Comparison of ENCODE assay signal across 9 mouse cellular contexts in genomic region chr7:5057381-5057780, GRCm38 (mm10). TPM values are rescaled to one million over a fixed set of nuclear protein-coding genes. Genes with fewer than 3 reads are reported as not detected.
DNase-seq lines count a peak whose midpoint lies in the region; ATAC-seq and TF ChIP-seq lines count a peak whose summit lies in the region.
"Had no signal": no experiment of that assay in that cellular context is flagged by ENCODE, and none has a peak within 500 bp of the region (broad histone marks: within the 10 kb centered on the region; RNA-seq: fewer than 3 reads in every experiment).

No protein-coding gene starts in this region.

- DNase-seq in kidney, adult 11 months: no peak
- DNase-seq in embryonic facial prominence, embryonic 14.5 days (ENCODE audit: low spot score): no peak
- no peak for DNase-seq in hindbrain, postnatal 0 days (ENCODE audit: low spot score)
- DNase-seq in midbrain, postnatal 0 days (ENCODE audit: low spot score): no peak
- DNase-seq in frontal cortex, postnatal 25 days (ENCODE audit: low spot score in 2 of 2): no peak
- no peak for DNase-seq in spleen, postnatal 10 days (ENCODE audit: low spot score in 2 of 2)
- DNase-seq in kidney, postnatal 36 days: no peak

- peak overlapping the region; percentile 61 for H3K4me3 ChIP-seq in kidney, embryonic 15.5 days (replicated peaks)
- H3K4me3 ChIP-seq in embryonic facial prominence, embryonic 14.5 days (ENCODE audit: low read depth, low read length): peak overlapping the region; percentile 66
- H3K4me3 ChIP-seq in hindbrain, postnatal 0 days (ENCODE audit: low read length): peak overlapping the region; percentile 49
- peak overlapping the region; percentile 45 for H3K4me3 ChIP-seq in midbrain, postnatal 0 days (ENCODE audit: low read depth, low read length)

- peaks cover 66% of the 10 kb centered on the region for H3K4me1 ChIP-seq in kidney, embryonic 15.5 days
- H3K4me1 ChIP-seq in embryonic facial prominence, embryonic 14.5 days (ENCODE audit: control insufficient read depth, insufficient read depth, low read length): peaks cover 31% of the 10 kb centered on the region
- H3K4me1 ChIP-seq in hindbrain, postnatal 0 days (ENCODE audit: insufficient read depth, low read length): peaks cover 34% of the 10 kb centered on the region
- H3K4me1 ChIP-seq in midbrain, postnatal 0 days (ENCODE audit: insufficient read depth, low read length): peaks cover 28% of the 10 kb centered on the region; the same call in 1 of the 2 replicates

- peak overlapping the region; percentile 64 for H3K9ac ChIP-seq in kidney, embryonic 15.5 days
- peak overlapping the region; percentile 84 for H3K9ac ChIP-seq in embryonic facial prominence, embryonic 14.5 days (ENCODE audit: low read depth, low read length)
- peak overlapping the region; percentile 56 for H3K9ac ChIP-seq in hindbrain, postnatal 0 days (replicated peaks; ENCODE audit: low read length)
- peak overlapping the region; percentile 76 for H3K9ac ChIP-seq in midbrain, postnatal 0 days (replicated peaks; ENCODE audit: low read length, poor library complexity, severe bottlenecking)

- peaks cover 58% of the 10 kb centered on the region for H3K27me3 ChIP-seq in kidney, embryonic 15.5 days
- H3K27me3 ChIP-seq in embryonic facial prominence, embryonic 14.5 days (replicated peaks; ENCODE audit: control insufficient read depth, insufficient read depth, low read length): peaks cover 34% of the 10 kb centered on the region
- H3K27me3 ChIP-seq in hindbrain, postnatal 0 days (ENCODE audit: insufficient read depth, low read length): peaks cover 11% of the 10 kb centered on the region; the same call in 1 of the 2 replicates
- H3K27me3 ChIP-seq in midbrain, postnatal 0 days (ENCODE audit: insufficient read depth, low read length): peaks cover 7% of the 10 kb centered on the region; the same call in 1 of the 2 replicates

- H3K9me3 ChIP-seq in kidney, embryonic 15.5 days (replicated peaks): no peaks in the 10 kb centered on the region
- no peaks in the 10 kb centered on the region for H3K9me3 ChIP-seq in embryonic facial prominence, embryonic 14.5 days (ENCODE audit: control insufficient read depth, low read length)
- no peaks in the 10 kb centered on the region for H3K9me3 ChIP-seq in hindbrain, postnatal 0 days (ENCODE audit: low read length)
- no peaks in the 10 kb centered on the region for H3K9me3 ChIP-seq in midbrain, postnatal 0 days (ENCODE audit: low read length)

- H3K36me3 ChIP-seq in kidney, embryonic 15.5 days: no peaks in the 10 kb centered on the region
- no peaks in the 10 kb centered on the region for H3K36me3 ChIP-seq in embryonic facial prominence, embryonic 14.5 days (ENCODE audit: control insufficient read depth, insufficient read depth, low read length)
- H3K36me3 ChIP-seq in hindbrain, postnatal 0 days (ENCODE audit: insufficient read depth, low read length): no peaks in the 10 kb centered on the region
- H3K36me3 ChIP-seq in midbrain, postnatal 0 days (ENCODE audit: insufficient read depth, low read length): no peaks in the 10 kb centered on the region

- peak overlapping the region; percentile 88 for H3K4me2 ChIP-seq in kidney, embryonic 15.5 days
- H3K4me2 ChIP-seq in embryonic facial prominence, embryonic 14.5 days (ENCODE audit: low read depth, low read length): peak overlapping the region; percentile 86
- peak overlapping the region; percentile 71 for H3K4me2 ChIP-seq in hindbrain, postnatal 0 days (ENCODE audit: low read depth, low read length)
- H3K4me2 ChIP-seq in midbrain, postnatal 0 days (ENCODE audit: low read depth, low read length, poor library complexity, severe bottlenecking): peak overlapping the region; percentile 84

- 28% methylated on average over 8 of the region's 8 CpGs for WGBS in kidney, embryonic 15.5 days
- 29% methylated on average over 8 of the region's 8 CpGs for WGBS in embryonic facial prominence, embryonic 14.5 days
- WGBS in hindbrain, postnatal 0 days: 30% methylated on average over 8 of the region's 8 CpGs
- 25% methylated on average over 8 of the region's 8 CpGs for WGBS in midbrain, postnatal 0 days

- no peak for TF ChIP-seq CTCF in hindbrain, postnatal 0 days (IDR thresholded peaks at IDR 0.05; ENCODE audit: low read depth)
- no peak for TF ChIP-seq CTCF in midbrain, postnatal 0 days (IDR thresholded peaks at IDR 0.05)

- no peak for ATAC-seq in kidney, embryonic 15.5 days (replicated peaks; ENCODE audit: low FRiP score)
- no peak for ATAC-seq in embryonic facial prominence, embryonic 14.5 days (ENCODE audit: low read depth)
- no peak for ATAC-seq in hindbrain, postnatal 0 days
- ATAC-seq in midbrain, postnatal 0 days (ENCODE audit: low FRiP score): no peak

- peak overlapping the region; percentile 56; the same call in 1 of the 2 replicates for H3K27ac ChIP-seq in kidney, embryonic 15.5 days
- H3K27ac ChIP-seq in embryonic facial prominence, embryonic 14.5 days (replicated peaks; ENCODE audit: low read depth, low read length): no peak overlapping the region
- H3K27ac ChIP-seq in hindbrain, postnatal 0 days: peak overlapping the region; percentile 73; the same call in 1 of the 2 replicates
- H3K27ac ChIP-seq in midbrain, postnatal 0 days (ENCODE audit: low read depth, low read length): peak overlapping the region; percentile 76

RNA-seq across cellular contexts. Expression of gene U2af2, which starts 4.6 kb away (rescaled TPM):
- 145 and 152 TPM in 2 replicates for polyA plus RNA-seq in kidney, embryonic 15.5 days (2015; fragmentation: Nextera tagmentation; extraction: Ambion mirVana)
- 105 and 114 TPM in 2 replicates for polyA plus RNA-seq in embryonic facial prominence, embryonic 14.5 days (2014; fragmentation: Nextera tagmentation; extraction: Ambion mirVana)
- total RNA-seq in hindbrain, postnatal 0 days (2014; rRNA removed): 146 and 153 TPM in 2 replicates
- 85.7 and 86.9 TPM in 2 replicates for polyA plus RNA-seq in hindbrain, postnatal 0 days (2015; fragmentation: Nextera tagmentation; extraction: Ambion mirVana)
- total RNA-seq in midbrain, postnatal 0 days (2014; rRNA removed): 157 and 161 TPM in 2 replicates
- 74.7 and 78.2 TPM in 2 replicates for polyA plus RNA-seq in midbrain, postnatal 0 days (2015; fragmentation: Nextera tagmentation; extraction: Ambion mirVana)

RNA-seq across cellular contexts. Expression of gene Zfp580, which starts 6.0 kb away (rescaled TPM):
- 36.2 and 41.0 TPM in 2 replicates for polyA plus RNA-seq in kidney, embryonic 15.5 days (2015; fragmentation: Nextera tagmentation; extraction: Ambion mirVana)
- 34.9 and 44.1 TPM in 2 replicates for polyA plus RNA-seq in embryonic facial prominence, embryonic 14.5 days (2014; fragmentation: Nextera tagmentation; extraction: Ambion mirVana)
- total RNA-seq in hindbrain, postnatal 0 days (2014; rRNA removed): 69.6 and 90.7 TPM in 2 replicates
- polyA plus RNA-seq in hindbrain, postnatal 0 days (2015; fragmentation: Nextera tagmentation; extraction: Ambion mirVana): 117 and 128 TPM in 2 replicates
- 55.6 and 77.7 TPM in 2 replicates for total RNA-seq in midbrain, postnatal 0 days (2014; rRNA removed)
- polyA plus RNA-seq in midbrain, postnatal 0 days (2015; fragmentation: Nextera tagmentation; extraction: Ambion mirVana): 154 and 157 TPM in 2 replicates

RNA-seq across cellular contexts. Expression of gene Zfp784, which starts 19.1 kb away (rescaled TPM):
- 6.3 and 6.4 TPM in 2 replicates for polyA plus RNA-seq in kidney, embryonic 15.5 days (2015; fragmentation: Nextera tagmentation; extraction: Ambion mirVana)
- 4.4 and 6.0 TPM in 2 replicates for polyA plus RNA-seq in embryonic facial prominence, embryonic 14.5 days (2014; fragmentation: Nextera tagmentation; extraction: Ambion mirVana)
- total RNA-seq in hindbrain, postnatal 0 days (2014; rRNA removed): 6.0 and 6.8 TPM in 2 replicates
- 4.5 and 5.6 TPM in 2 replicates for polyA plus RNA-seq in hindbrain, postnatal 0 days (2015; fragmentation: Nextera tagmentation; extraction: Ambion mirVana)
- 5.0 and 8.0 TPM in 2 replicates for total RNA-seq in midbrain, postnatal 0 days (2014; rRNA removed)
- 4.3 and 5.4 TPM in 2 replicates for polyA plus RNA-seq in midbrain, postnatal 0 days (2015; fragmentation: Nextera tagmentation; extraction: Ambion mirVana)

RNA-seq across cellular contexts. Expression of gene Epn1, which starts 22.7 kb away (rescaled TPM):
- 55.5 and 62.2 TPM in 2 replicates for polyA plus RNA-seq in kidney, embryonic 15.5 days (2015; fragmentation: Nextera tagmentation; extraction: Ambion mirVana)
- 59.3 and 66.2 TPM in 2 replicates for polyA plus RNA-seq in embryonic facial prominence, embryonic 14.5 days (2014; fragmentation: Nextera tagmentation; extraction: Ambion mirVana)
- 433 and 507 TPM in 2 replicates for total RNA-seq in hindbrain, postnatal 0 days (2014; rRNA removed)
- polyA plus RNA-seq in hindbrain, postnatal 0 days (2015; fragmentation: Nextera tagmentation; extraction: Ambion mirVana): 107 and 111 TPM in 2 replicates
- total RNA-seq in midbrain, postnatal 0 days (2014; rRNA removed): 399 and 484 TPM in 2 replicates
- 130 and 134 TPM in 2 replicates for polyA plus RNA-seq in midbrain, postnatal 0 days (2015; fragmentation: Nextera tagmentation; extraction: Ambion mirVana)

RNA-seq across cellular contexts. Expression of gene 4632433K11Rik, which starts 23.5 kb away (rescaled TPM):
- polyA plus RNA-seq in kidney, embryonic 15.5 days (2015; fragmentation: Nextera tagmentation; extraction: Ambion mirVana): not detected in 2 replicates
- polyA plus RNA-seq in embryonic facial prominence, embryonic 14.5 days (2014; fragmentation: Nextera tagmentation; extraction: Ambion mirVana): not detected in 2 replicates
- not detected in 2 replicates for total RNA-seq in hindbrain, postnatal 0 days (2014; rRNA removed)
- not detected in 2 replicates for polyA plus RNA-seq in hindbrain, postnatal 0 days (2015; fragmentation: Nextera tagmentation; extraction: Ambion mirVana)
- total RNA-seq in midbrain, postnatal 0 days (2014; rRNA removed): not detected in 2 replicates
- not detected in 2 replicates for polyA plus RNA-seq in midbrain, postnatal 0 days (2015; fragmentation: Nextera tagmentation; extraction: Ambion mirVana)
- total RNA-seq: MEL had no signal
